Mouse (Mus musculus): ENCODE measurements at regions not wholly inside any gene's neighbourhood (a gene's known extent, or its start where the extent isn't known, plus 50 kb on each side); places are given as distances from the start of the nearest gene placed in this dataset.

DNA sequence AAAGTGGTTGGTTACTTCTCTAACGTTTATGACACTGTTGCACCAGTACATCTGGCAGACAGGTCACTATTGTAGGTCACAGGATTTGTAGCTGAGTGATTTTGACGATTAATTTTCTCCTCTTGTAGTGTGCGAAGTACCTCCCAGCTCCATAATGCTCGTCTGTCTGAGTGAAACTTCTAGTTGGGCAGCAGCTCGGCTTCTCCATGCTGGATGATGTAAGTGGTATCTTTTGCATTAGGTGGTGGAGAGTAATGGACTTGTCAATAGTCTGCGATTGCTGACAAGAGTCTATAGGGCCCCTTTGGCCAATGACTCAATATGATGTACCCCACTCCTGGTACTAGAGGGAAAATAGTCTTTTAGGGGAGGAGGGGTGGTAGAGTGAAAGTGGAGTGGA lies 267.5 kb downstream of the Rngtt start:
- no peak for TF ChIP-seq CTCF (conservative IDR thresholded peaks at IDR 0.05 in 1 of 2, IDR thresholded peaks at IDR 0.05 in 1 of 2; ENCODE audit: low read depth in 2 of 2, low read length in 2 of 2)
- TF ChIP-seq MAX (IDR thresholded peaks at IDR 0.05; ENCODE audit: low read length) = no peak
- TF ChIP-seq SMC3 (IDR thresholded peaks at IDR 0.05; ENCODE audit: low read depth, low read length) = no peak
- no peak for TF ChIP-seq MAFK (IDR thresholded peaks at IDR 0.05; ENCODE audit: insufficient replicate concordance, low read length)
- no peak for TF ChIP-seq USF1 (IDR thresholded peaks at IDR 0.05; ENCODE audit: low read depth, low read length)
- no peak for TF ChIP-seq UBTF (IDR thresholded peaks at IDR 0.05; ENCODE audit: low read depth, low read length)
- TF ChIP-seq ZNF384 (IDR thresholded peaks at IDR 0.05; ENCODE audit: low read depth, low read length) = no peak
- TF ChIP-seq HCFC1 (IDR thresholded peaks at IDR 0.05; ENCODE audit: low read depth, low read length) = no peak
- TF ChIP-seq TCF12 (IDR thresholded peaks at IDR 0.05; ENCODE audit: low read depth, low read length) = no peak
- no peak for TF ChIP-seq IRF4 (IDR thresholded peaks at IDR 0.05; ENCODE audit: low read depth, low read length)
- no peak for TF ChIP-seq EP300 (IDR thresholded peaks at IDR 0.05; ENCODE audit: low read length)
- TF ChIP-seq POLR2A (IDR thresholded peaks at IDR 0.05; ENCODE audit: low read depth, low read length) = no peak
- no peak for TF ChIP-seq POLR2AphosphoS2 (IDR thresholded peaks at IDR 0.05; ENCODE audit: low read depth, low read length)
- TF ChIP-seq USF2 (conservative IDR thresholded peaks at IDR 0.05; ENCODE audit: low read depth, low read length) = no peak
